Mouse (Mus musculus) layer of hippocampus, adult 2 months (tissue): ENCODE measurements at regions not wholly inside any gene's neighbourhood (a gene's known extent, or its start where the extent isn't known, plus 50 kb on each side); places are given as distances from the start of the nearest gene placed in this dataset.
"Not testable (repeated sequence)": the region's sequence is repeated elsewhere in the genome, so short reads cannot be mapped to it uniquely, and the experiment has no call there.

Experiments used
- DNase-seq, 2 experiments: peaks; one replicate each; pipeline ENCODE4 v3.0.0; 2022; ENCODE audit warnings: low spot score in 2 of 2
- H3K27ac ChIP-seq: fragments of 200-600 bp; 2 replicates; pipeline ENCODE4 v1.8.1; 2022
- H3K4me3 ChIP-seq: fragments of 200-600 bp; 2 replicates; pipeline ENCODE4 v1.8.1; 2022; ENCODE audit warnings: mild to moderate bottlenecking
- CTCF ChIP-seq: fragments of 200-600 bp; conservative IDR thresholded peaks from 2 replicates; pipeline ENCODE4 v1.8.1; 2022; ENCODE audit warnings: antibody characterized with exemption, mild to moderate bottlenecking, moderate library complexity

DNA sequence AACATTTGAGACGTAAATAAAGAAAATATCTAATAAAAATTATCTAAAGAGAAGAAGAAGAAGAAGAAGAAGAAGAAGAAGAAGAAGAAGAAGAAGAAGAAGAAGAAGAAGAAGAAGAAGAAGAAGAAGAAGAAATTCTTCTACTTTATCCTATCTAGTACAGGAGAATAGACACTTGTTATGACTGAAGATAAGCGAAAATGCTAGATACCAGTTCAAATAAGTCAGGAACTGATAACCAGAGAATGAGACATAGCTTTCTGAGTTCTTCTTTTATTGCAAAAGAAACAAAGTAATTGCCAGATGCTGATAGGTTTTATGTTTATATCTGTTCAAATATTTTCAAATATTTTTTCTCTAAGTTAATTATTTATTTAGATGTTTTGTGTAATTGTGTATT lies 2144.1 kb upstream of the Pcdh17 start:
- no peak overlapping the region for H3K27ac ChIP-seq
- no peak for TF ChIP-seq CTCF
- DNase-seq = no peak
- no peak overlapping the region for H3K4me3 ChIP-seq

DNA sequence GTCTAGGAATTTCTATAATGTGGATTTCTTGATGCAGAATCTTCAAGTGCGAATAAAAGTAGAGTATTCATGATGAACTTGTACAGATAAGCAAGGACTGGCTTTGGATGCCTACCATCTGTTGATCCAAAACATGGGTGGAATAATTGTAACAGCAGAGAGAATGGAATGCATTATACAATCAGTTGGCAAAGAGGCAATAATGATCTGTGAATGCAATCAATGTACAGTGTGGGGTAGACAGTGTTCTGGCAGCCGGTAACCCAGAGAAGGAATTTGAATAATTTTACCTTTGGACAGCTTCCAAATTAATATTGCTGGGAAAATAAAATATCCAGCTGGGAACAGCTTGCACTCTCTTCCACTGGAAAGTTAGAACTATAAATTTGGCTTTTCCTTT lies 2129.9 kb upstream of the Pcdh17 start:
- no peak for TF ChIP-seq CTCF
- peak; percentile 37 to 68 for DNase-seq
- no peak overlapping the region for H3K27ac ChIP-seq
- H3K4me3 ChIP-seq = no peak overlapping the region

DNA sequence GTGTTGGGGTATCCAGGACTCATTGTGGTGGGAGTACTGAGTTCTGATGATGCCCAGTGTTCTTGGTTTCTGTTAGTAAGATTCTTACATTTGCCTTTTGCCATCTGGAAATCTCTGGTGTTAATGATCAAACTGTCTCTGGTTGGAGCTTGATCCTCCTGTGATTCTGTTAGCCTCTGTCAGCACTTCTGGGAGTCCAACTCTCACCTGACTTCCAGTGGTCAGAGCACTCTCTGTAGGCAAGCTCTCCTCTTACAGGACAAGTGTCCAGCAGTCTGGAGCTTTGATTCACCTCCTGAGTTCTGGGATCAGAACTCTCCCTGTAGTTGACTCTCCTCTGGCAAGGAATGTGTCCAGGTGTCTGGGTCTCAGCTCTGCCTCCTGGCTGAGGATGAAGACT lies 2108.5 kb upstream of the Pcdh17 start:
- DNase-seq, H3K27ac ChIP-seq, H3K4me3 ChIP-seq: not testable (repeated sequence)
